Mouse (Mus musculus) lung, postnatal 14 days (tissue): Measurements from ENCODE around the gene Gm2974.
"Not testable (repeated sequence)": the region's sequence is repeated elsewhere in the genome, so short reads cannot be mapped to it uniquely, and the experiment has no call there.

Source experiments
- DNase-seq: peaks from one replicate; pipeline ENCODE4 v3.0.0; 2021

Gene Gm2974

DNA sequence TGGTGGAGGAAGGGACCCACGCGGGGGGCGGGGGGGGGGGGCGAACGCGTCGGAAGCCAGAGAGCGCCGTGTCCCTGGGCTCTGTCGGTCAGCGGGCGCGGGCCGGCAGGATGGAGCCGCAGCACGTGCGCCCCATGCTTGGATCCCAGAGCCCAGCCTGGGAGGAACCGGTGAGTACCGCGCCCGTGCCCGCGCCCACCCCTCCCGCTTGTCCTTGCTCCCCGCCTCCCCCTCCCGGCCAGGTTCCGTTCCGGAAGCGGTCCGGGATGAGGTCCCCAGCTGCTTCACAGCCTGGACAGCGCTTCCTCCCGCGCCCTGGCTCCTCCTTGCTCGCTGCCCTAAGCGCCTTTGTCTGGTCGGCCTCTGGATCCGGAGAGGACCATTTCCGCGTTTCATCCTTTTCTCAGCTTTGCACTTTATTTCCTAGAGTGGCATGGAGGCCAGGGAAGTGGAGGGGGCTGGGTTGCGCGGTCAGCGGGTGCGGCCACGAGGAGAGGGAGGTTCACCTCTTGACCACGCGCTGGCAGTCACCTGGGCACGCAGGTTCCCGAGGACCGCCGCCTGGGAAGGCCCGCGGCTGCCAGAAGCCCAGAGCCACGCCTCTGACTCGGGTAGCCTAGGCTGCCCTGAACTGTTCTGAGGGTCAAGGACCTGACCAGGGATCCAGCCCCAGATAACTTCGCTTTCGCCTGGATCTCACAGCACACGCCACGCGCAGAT is at the start of gene Gm2974:
Gm2974 (plus strand) TSS at position 86 of the 720 bp plus-strand sequence.
- DNase-seq: peak; percentile 6

GRCm38 (mm10) chr14:4141646-4142045 is 40.7 kb upstream of the Gm2974 start:
- not testable (repeated sequence) for DNase-seq

DNA sequence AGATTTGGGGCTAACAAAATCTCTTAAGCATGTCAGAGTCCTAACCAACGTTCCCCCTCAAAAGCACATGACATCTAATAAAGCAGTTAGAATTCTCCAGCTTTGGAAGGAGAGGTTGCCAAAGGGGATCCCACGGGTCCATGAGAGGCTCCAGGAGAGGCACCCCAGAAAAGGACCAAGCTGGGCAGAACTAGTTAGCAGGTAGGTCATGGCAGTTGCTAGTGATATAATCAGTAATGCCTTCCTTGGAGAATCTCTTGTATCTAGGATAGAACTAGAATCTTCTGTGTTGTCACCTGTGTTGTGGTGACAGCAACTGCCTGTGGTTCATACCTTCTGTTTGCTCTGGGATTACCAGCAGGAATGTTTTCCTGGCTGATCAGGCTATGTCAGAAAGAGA is 17.6 kb upstream of the Gm2974 start, which contains the start of gene Gm3127:
Gm3127 (plus strand) TSS at position 301 of the 400 bp plus-strand sequence.
- DNase-seq: not testable (repeated sequence)

DNA sequence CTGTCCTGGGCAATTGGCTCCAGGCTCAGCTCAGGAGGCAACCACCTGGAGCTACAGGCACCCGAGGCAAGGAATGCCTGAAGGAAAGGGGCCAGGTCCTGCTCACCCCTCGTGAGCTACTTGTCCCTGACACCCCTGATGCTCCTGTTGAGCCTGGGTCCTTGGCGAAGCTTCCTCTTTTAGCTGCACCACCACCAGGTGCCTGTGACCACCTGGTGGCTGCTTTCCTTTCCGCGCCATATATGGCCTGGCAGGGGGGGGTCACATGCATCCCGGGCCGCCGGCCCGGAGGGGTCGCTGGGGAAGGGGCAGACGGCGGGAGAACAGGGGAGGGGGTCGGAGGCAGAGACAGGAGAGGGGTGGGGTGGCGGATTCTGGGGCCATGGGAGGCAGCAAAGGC is 346 bp upstream of the Gm2974 start:
- not testable (repeated sequence) for DNase-seq

- not testable (repeated sequence) for DNase-seq
These were observed 999 bp downstream of the Gm2974 start for GRCm38 (mm10) chr14:4183375-4183774.

DNA sequence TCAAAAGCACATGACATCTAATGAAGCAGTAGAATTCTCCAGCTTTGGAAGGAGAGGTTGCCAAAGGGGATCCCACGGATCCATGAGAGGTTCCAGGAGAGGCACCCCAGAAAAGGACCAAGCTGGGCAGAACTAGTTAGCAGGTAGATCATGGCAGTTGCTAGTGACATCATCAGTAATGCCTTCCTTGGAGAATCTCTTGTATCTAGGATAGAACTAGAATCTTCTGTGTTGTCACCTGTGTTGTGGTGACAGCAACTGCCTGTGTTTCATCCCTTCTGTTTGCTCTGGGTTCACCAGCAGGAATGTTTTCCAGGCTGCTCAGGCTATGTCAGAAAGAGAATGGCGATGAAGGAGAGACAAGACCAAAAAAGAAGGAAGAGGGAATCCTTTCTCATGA is 67.0 kb downstream of the Gm2974 start, which contains the start of gene Gm3138:
Gm3138 (plus strand) TSS at position 301 of the 400 bp plus-strand sequence.
- not testable (repeated sequence) for DNase-seq
